In the genomic region with DNA sequence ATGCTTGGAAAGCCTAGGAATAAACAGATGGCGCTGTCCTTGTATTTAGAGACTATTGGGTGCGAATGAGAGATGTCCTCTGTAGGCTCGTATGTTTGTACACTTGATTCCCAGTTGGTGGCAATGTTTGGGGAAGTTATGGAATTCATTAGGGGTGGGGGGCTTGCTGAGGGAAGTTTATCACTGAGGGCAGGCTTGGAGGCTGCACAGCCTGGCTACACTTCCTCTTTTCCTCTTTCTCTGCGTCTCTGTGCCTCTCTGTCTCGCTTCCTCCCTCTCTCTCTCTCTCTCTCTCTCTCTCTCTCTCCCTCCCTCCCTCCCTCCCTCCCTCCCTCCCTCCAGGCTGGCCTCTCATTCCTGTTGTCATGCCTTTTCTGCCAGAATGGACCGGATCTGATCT, we compare ENCODE assay signal across 20 mouse cellular contexts.
"Had no signal": no experiment of that assay in that cellular context is flagged by ENCODE, and none has a peak within 500 bp of the region (broad histone marks: within the 10 kb centered on the region; RNA-seq: fewer than 3 reads in every experiment).

No protein-coding gene starts in this region.

- H3K27me3 ChIP-seq: limb, embryonic 12.5 days; limb, embryonic 15.5 days; neural tube, embryonic 12.5 days; neural tube, embryonic 15.5 days had no signal

- H3K4me3 ChIP-seq: limb, embryonic 12.5 days; limb, embryonic 15.5 days; neural tube, embryonic 12.5 days; neural tube, embryonic 15.5 days had no signal

- H3K36me3 ChIP-seq: limb, embryonic 12.5 days; limb, embryonic 15.5 days; neural tube, embryonic 12.5 days; neural tube, embryonic 15.5 days had no signal

- ATAC-seq: liver, postnatal 0 days; lung, postnatal 0 days had no signal

- H3K27ac ChIP-seq: limb, embryonic 12.5 days; limb, embryonic 15.5 days; liver, embryonic 14.5 days; macrophage; neural tube, embryonic 12.5 days; neural tube, embryonic 15.5 days; stomach, postnatal 0 days had no signal

- H3K9ac ChIP-seq: limb, embryonic 12.5 days; limb, embryonic 15.5 days; liver, embryonic 14.5 days; liver, postnatal 0 days; lung, embryonic 14.5 days; neural tube, embryonic 12.5 days; neural tube, embryonic 15.5 days had no signal

- H3K9me3 ChIP-seq: limb, embryonic 12.5 days; limb, embryonic 15.5 days; neural tube, embryonic 12.5 days; neural tube, embryonic 15.5 days had no signal

- DNase-seq: kidney, adult 9 months; kidney, postnatal 14 days; kidney, postnatal 4 days; left cerebral cortex, postnatal 4 days; liver, postnatal 0 days; lung, embryonic 14.5 days; midbrain, embryonic 14.5 days; right cerebral cortex, adult 18-20 months; right cerebral cortex, postnatal 14 days; right cerebral cortex, postnatal 4 days; thymus, adult 2 months; thymus, postnatal 25 days had no signal
